Mouse (Mus musculus): ENCODE measurements around the gene Lims1.

- no peak for TF ChIP-seq TCF12 (IDR thresholded peaks at IDR 0.05; ENCODE audit: insufficient read depth, poor library complexity, severe bottlenecking)
- peak; percentile 73 for TF ChIP-seq CEBPB (IDR thresholded peaks at IDR 0.05; ENCODE audit: insufficient read depth, poor library complexity, severe bottlenecking)
- no peak for TF ChIP-seq POLR2A (IDR thresholded peaks at IDR 0.05; ENCODE audit: insufficient read length, low read depth)
- no peak for TF ChIP-seq TCF3 (IDR thresholded peaks at IDR 0.05; ENCODE audit: insufficient read length, low read depth)
- TF ChIP-seq E2F4 (IDR thresholded peaks at IDR 0.05; ENCODE audit: insufficient read depth) = no peak
- no peak for TF ChIP-seq SRF (IDR thresholded peaks at IDR 0.05; ENCODE audit: control insufficient read depth, insufficient read length, low read depth)
- peak; percentile 19 for TF ChIP-seq MAX (IDR thresholded peaks at IDR 0.05; ENCODE audit: low read depth)
- TF ChIP-seq USF1 (IDR thresholded peaks at IDR 0.05; ENCODE audit: low read depth) = no peak
- no peak for TF ChIP-seq REST (IDR thresholded peaks at IDR 0.05; ENCODE audit: insufficient read depth, insufficient read length)
- TF ChIP-seq MYOD1 (IDR thresholded peaks at IDR 0.05; ENCODE audit: control insufficient read depth in 1 of 3, insufficient read length in 2 of 3, low read depth in 2 of 3) = no peak
- TF ChIP-seq MYOG (IDR thresholded peaks at IDR 0.05; ENCODE audit: control insufficient read depth in 1 of 3, insufficient read depth in 1 of 3, insufficient read length in 2 of 3, low read depth in 2 of 3) = no peak
Measured at GRCm38 (mm10) chr10:58331741-58332140, 8.5 kb downstream of the Lims1 start.
